ENCODE assay signal across 17 mouse cellular contexts in genomic region chrX:169325929-169326595, GRCm38 (mm10). TPM values are rescaled to one million over a fixed set of nuclear protein-coding genes. Genes with fewer than 3 reads are reported as not detected.
A peak's percentile ranks its signal among the peaks of the same experiment; 100 is the strongest.
DNase-seq lines count a peak whose midpoint lies in the region; ATAC-seq lines count a peak whose summit lies in the region.
"Had no signal": no experiment of that assay in that cellular context is flagged by ENCODE, and none has a peak within 500 bp of the region (broad histone marks: within the 10 kb centered on the region; RNA-seq: fewer than 3 reads in every experiment).

No protein-coding gene starts in this region.

- ATAC-seq in common myeloid progenitor, adult 5-6 weeks (replicated peaks; ENCODE audit: low read depth, poor library complexity, severe bottlenecking) = peak; percentile 89
- peak; percentile 98 for ATAC-seq in megakaryocyte, adult 5-6 weeks (ENCODE audit: poor library complexity, severe bottlenecking)
- ATAC-seq: activated CD4-positive, CD25-positive, alpha-beta regulatory T cell, adult 4 months; forebrain, embryonic 15.5 days had no signal

- intact Hi-C loops in left cerebral cortex, postnatal 10 days (cut with DNase I) = no loop called here

- H3K36me3 ChIP-seq in splenic B cell, adult 2 months (ENCODE audit: control insufficient read depth, insufficient read depth, low read length, poor library complexity, severe bottlenecking) = no peaks in the 10 kb centered on the region
- H3K36me3 ChIP-seq: embryonic facial prominence, embryonic 12.5 days; forebrain, embryonic 15.5 days; heart, embryonic 15.5 days; hindbrain, embryonic 15.5 days had no signal

- peak; percentile 4 to 25 for DNase-seq in spleen, postnatal 36 days (ENCODE audit: low spot score in 2 of 2)
- DNase-seq in spleen, adult 12 weeks (ENCODE audit: low spot score) = no peak
- DNase-seq in splenic B cell, adult 2 months (ENCODE audit: low read depth, low spot score) = peak; percentile 43
- no peak for DNase-seq in left cerebral cortex, postnatal 10 days (ENCODE audit: extremely low spot score in 1 of 2, low spot score in 2 of 2)
- DNase-seq in thymus, postnatal 14 days = no peak
- no peak for DNase-seq in frontal cortex, postnatal 14 days (ENCODE audit: low spot score in 2 of 2)
- DNase-seq: adrenal gland, postnatal 14 days; cerebellum, postnatal 10 days; gastrocnemius, postnatal 10 days; heart, adult 2 months had no signal

- no peaks in the 10 kb centered on the region for H3K27me3 ChIP-seq in splenic B cell, adult 2 months (ENCODE audit: control insufficient read depth, insufficient read depth, low read length, poor library complexity, severe bottlenecking)
- H3K27me3 ChIP-seq: embryonic facial prominence, embryonic 12.5 days; forebrain, embryonic 15.5 days; heart, embryonic 15.5 days; hindbrain, embryonic 15.5 days had no signal

RNA-seq across cellular contexts. Expression of gene Hccs, which starts 5.9 kb away (rescaled TPM):
- 35.5 and 35.9 TPM in 2 replicates for total RNA-seq in common myeloid progenitor, adult 5-6 weeks (2017)
- total RNA-seq in megakaryocyte, adult 5-6 weeks (2015) = 30.8 and 39.3 TPM in 2 replicates
- total RNA-seq in megakaryocyte, adult 5-6 weeks (2017) = 31.5 and 34.6 TPM in 2 replicates
- 10 to 100 TPM; 31.4 to 33.9 TPM for total RNA-seq in left cerebral cortex, postnatal 10 days (2021)

Comparison
In these comparisons a context has a peak if more than half of its experiments do, and no peak if none do; other contexts are left out.
1. DNase-seq: peak in spleen, postnatal 36 days (2 of 2) and splenic B cell, adult 2 months (single experiment); none in spleen, adult 12 weeks (single experiment), left cerebral cortex, postnatal 10 days (0 of 2), thymus, postnatal 14 days (single experiment) and frontal cortex, postnatal 14 days (0 of 2).